Mouse (Mus musculus) lung, postnatal 0 days (tissue): ENCODE measurements around the gene Mrps7. TPM values are rescaled to one million over a fixed set of nuclear protein-coding genes. Genes with fewer than 3 reads are reported as not detected.

Source experiments
- ATAC-seq: fragments of 200-750 bp; cut with Nextera tagmentation; 2 replicates; pipeline ENCODE4 v1.8.0; 2017; ENCODE audit warnings: moderate library complexity
- DNase-seq: peaks from one replicate; pipeline ENCODE4 v3.0.0-alpha.2; 2016; ENCODE audit warnings: low spot score
- H3K27ac ChIP-seq: fragments of 300-500 bp; sonication (generic); 2 replicates; pipeline ENCODE4 v1.5.1; 2014; ENCODE audit warnings: antibody characterized with exemption, mild to moderate bottlenecking, low read length, mixed read lengths
- H3K27me3 ChIP-seq: fragments of 300-500 bp; sonication (generic); replicated peaks from 2 replicates; pipeline ENCODE4 v1.6.1; 2014; ENCODE audit warnings: low read length, mixed read lengths; ENCODE audit not compliant: insufficient read depth
- H3K36me3 ChIP-seq: fragments of 300-500 bp; sonication (generic); 2 replicates; pipeline ENCODE4 v1.6.1; 2014; ENCODE audit warnings: low read length, mixed read lengths; ENCODE audit not compliant: insufficient read depth
- H3K4me1 ChIP-seq: fragments of 300-500 bp; sonication (generic); 2 replicates; pipeline ENCODE4 v1.6.1; 2014; ENCODE audit warnings: antibody characterized with exemption, low read depth, low read length, mixed read lengths; ENCODE audit not compliant: insufficient read depth
- H3K4me2 ChIP-seq: fragments of 300-500 bp; sonication (generic); replicated peaks from 2 replicates; pipeline ENCODE4 v1.6.1; 2014; ENCODE audit warnings: low read depth, mild to moderate bottlenecking, low read length, moderate library complexity, mixed read lengths
- H3K4me3 ChIP-seq: fragments of 300-500 bp; sonication (generic); 2 replicates; pipeline ENCODE4 v1.5.1; 2014; ENCODE audit warnings: low read depth, low read length
- H3K9ac ChIP-seq: fragments of 300-500 bp; sonication (generic); replicated peaks from 2 replicates; pipeline ENCODE4 v1.6.1; 2014; ENCODE audit warnings: low read depth, mild to moderate bottlenecking
- H3K9me3 ChIP-seq: fragments of 300-500 bp; sonication (generic); 2 replicates; pipeline ENCODE4 v1.6.1; 2016; ENCODE audit warnings: low read length, mixed read lengths
- CTCF ChIP-seq: IDR thresholded peaks from 2 replicates; pipeline ENCODE4 v1.5.1; 2016; ENCODE audit warnings: antibody characterized with exemption, mild to moderate bottlenecking
- EP300 ChIP-seq: IDR thresholded peaks from 2 replicates; pipeline ENCODE4 v1.6.1; 2016; ENCODE audit warnings: antibody characterized with exemption, mild to moderate bottlenecking, control low read depth
- WGBS: fragments of 180-500 bp; shearing (Covaris S2); extraction: QIAGEN DNeasy Blood & Tissue Kit; methylation state at CpG from one replicate; pipeline ENCODE4 v1.1.7; 2014; 5-methylcytosine and 5-hydroxymethylcytosine counted together
- polyA plus RNA-seq: library from polyadenylated mRNA; unstranded; fragments of >200 nt; fragmentation: Nextera tagmentation; extraction: Ambion mirVana; gene quantifications from 2 replicates; pipeline ENCODE4 v1.2.1, GENCODE M21; 2015

Gene Mrps7
- polyA plus RNA-seq, 1 experiment from 2014 or later: 47.4 TPM

DNA sequence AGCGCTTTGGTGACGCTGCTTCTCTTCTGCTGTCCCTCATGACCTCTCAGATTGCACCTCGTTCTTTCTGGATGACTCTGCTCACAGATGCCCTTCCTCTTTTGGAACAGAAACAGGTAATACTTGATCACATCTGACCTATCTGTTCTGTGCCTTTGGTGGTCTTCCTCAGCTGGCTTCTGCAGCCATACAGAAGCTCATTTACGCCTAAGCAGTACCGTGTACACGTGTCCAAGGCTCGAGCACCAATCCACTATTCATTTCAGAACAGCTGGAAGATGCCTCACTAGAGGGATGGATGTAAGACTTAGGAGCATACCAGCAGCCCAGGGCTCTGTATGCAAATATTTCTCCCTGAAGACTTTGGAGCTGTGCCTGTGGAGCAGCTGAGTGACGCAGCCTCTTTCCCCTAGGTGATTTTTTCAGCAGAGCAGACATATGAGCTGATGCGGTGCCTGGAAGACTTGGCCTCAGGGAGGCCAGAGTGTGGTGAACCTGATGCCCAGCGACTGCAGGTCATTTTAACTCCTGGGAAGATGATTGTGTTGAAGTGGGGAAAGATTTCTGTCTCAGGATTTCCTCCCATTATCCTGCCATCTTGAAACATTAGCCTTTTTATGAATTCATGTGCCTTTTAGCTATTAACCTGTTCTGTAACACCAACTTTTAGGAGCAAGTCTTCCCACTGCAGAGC lies 20.7 kb upstream of the Mrps7 start:
- DNase-seq (no peak), ATAC-seq (no peak)
- H3K4me2 ChIP-seq: no peak overlapping the region
- no peaks in the 10 kb centered on the region for H3K4me1 ChIP-seq
- H3K27me3 ChIP-seq: no peaks in the 10 kb centered on the region
- WGBS: 76% methylated on average over 10 of the region's 10 CpGs
- H3K27ac ChIP-seq: no peak overlapping the region
- H3K9ac ChIP-seq: no peak overlapping the region
- no peaks in the 10 kb centered on the region for H3K9me3 ChIP-seq
- peaks cover 40% of the 10 kb centered on the region for H3K36me3 ChIP-seq
- H3K4me3 ChIP-seq: no peak overlapping the region
- TF ChIP-seq EP300 (no peak), CTCF (no peak)

GRCm38 (mm10) chr11:115584376-115585073 lies 19.2 kb upstream of the Mrps7 start:
- H3K27me3 ChIP-seq: no peaks in the 10 kb centered on the region
- H3K4me3 ChIP-seq: no peak overlapping the region
- H3K4me1 ChIP-seq: no peaks in the 10 kb centered on the region
- no peak for DNase-seq
- WGBS: 78% methylated on average over 10 of the region's 10 CpGs
- no peak overlapping the region for H3K9ac ChIP-seq
- no peak for TF ChIP-seq EP300
- no peak for TF ChIP-seq CTCF
- H3K36me3 ChIP-seq: peaks cover 42% of the 10 kb centered on the region
- H3K9me3 ChIP-seq: no peaks in the 10 kb centered on the region
- no peak overlapping the region for H3K27ac ChIP-seq
- ATAC-seq: no peak
- no peak overlapping the region for H3K4me2 ChIP-seq

DNA sequence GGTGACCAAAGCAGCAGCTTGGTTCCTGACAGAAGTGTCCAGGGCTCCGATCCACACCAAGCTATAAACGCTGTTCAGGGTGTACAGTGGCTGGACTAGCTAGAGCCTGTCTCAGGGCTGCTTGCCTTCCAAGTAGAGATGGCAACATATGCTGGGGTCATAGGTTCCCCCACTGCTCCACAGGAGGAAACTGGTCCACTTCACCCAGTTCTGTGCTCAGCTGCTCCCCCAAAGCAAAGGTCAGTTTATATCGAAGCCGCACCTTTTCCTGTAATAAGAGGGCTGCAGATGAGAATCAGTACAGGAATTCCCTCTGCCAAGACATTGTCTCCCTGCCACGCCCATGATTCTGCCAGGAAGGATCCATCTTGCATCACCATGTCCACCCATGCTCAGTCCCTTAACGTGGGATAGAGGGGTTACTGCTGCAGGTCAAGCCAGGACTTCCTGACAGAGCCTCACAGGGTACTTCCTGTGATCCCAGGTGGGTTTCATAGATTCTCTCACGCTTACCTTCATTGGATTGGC lies 18.1 kb upstream of the Mrps7 start:
- H3K27ac ChIP-seq: 0 out of 2 replicates have a peak overlapping the region, but pooled peaks have one; percentile 5
- 79% methylated on average over 7 of the region's 7 CpGs for WGBS
- no peak overlapping the region for H3K9ac ChIP-seq
- peak; percentile 29; the same call in 1 of the 2 replicates for TF ChIP-seq EP300
- no peak for TF ChIP-seq CTCF
- H3K36me3 ChIP-seq: peaks cover 51% of the 10 kb centered on the region
- no peaks in the 10 kb centered on the region for H3K9me3 ChIP-seq
- no peaks in the 10 kb centered on the region for H3K27me3 ChIP-seq
- no peaks in the 10 kb centered on the region for H3K4me1 ChIP-seq
- no peak for DNase-seq
- no peak overlapping the region for H3K4me2 ChIP-seq
- ATAC-seq: peak; percentile 14; the same call in 1 of the 2 replicates
- no peak overlapping the region for H3K4me3 ChIP-seq

- 86% methylated on average over 9 of the region's 9 CpGs for WGBS
- peaks cover 57% of the 10 kb centered on the region for H3K36me3 ChIP-seq
- DNase-seq (no peak), ATAC-seq (no peak)
- no peak overlapping the region for H3K4me2 ChIP-seq
- H3K4me3 ChIP-seq: no peak overlapping the region
- no peak overlapping the region for H3K27ac ChIP-seq
- no peak for TF ChIP-seq CTCF
- TF ChIP-seq EP300: no peak
- no peaks in the 10 kb centered on the region for H3K9me3 ChIP-seq
- no peaks in the 10 kb centered on the region for H3K4me1 ChIP-seq
- H3K9ac ChIP-seq: no peak overlapping the region
- H3K27me3 ChIP-seq: no peaks in the 10 kb centered on the region
Observed at GRCm38 (mm10) chr11:115586403-115586802, 17.3 kb upstream of the Mrps7 start.

DNA sequence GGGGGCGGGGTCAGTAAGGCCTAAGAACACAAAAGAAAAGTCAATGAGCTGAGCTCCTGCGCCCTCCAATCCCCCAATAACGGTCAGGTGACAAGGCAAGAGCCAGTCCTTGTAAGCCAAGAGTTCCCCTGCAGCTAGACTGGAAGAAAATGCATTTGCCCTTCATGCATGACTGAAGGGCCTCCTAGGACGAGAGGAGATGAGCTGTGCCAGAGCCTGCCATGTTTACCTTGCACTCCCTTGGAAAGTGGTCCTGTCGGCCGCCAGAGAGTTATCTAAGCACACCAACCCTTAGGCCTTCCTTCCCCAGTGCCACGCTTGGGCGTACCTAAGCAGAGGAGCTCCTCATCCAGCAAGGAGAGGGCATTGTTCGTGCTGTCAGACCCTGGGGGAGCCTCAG lies 15.7 kb upstream of the Mrps7 start:
- no peak for TF ChIP-seq CTCF
- TF ChIP-seq EP300: no peak
- Histone ChIP-seq H3K27me3 (no peaks in the 10 kb centered on the region), H3K4me3 (no peak overlapping the region), H3K9me3 (no peaks in the 10 kb centered on the region), H3K9ac (no peak overlapping the region), H3K4me1 (no peaks in the 10 kb centered on the region), H3K4me2 (no peak overlapping the region), H3K27ac (no peak overlapping the region), H3K36me3 (peaks cover 55% of the 10 kb centered on the region)
- no peak for ATAC-seq
- DNase-seq: no peak
- WGBS: 76% methylated on average over 9 of the region's 9 CpGs

DNA sequence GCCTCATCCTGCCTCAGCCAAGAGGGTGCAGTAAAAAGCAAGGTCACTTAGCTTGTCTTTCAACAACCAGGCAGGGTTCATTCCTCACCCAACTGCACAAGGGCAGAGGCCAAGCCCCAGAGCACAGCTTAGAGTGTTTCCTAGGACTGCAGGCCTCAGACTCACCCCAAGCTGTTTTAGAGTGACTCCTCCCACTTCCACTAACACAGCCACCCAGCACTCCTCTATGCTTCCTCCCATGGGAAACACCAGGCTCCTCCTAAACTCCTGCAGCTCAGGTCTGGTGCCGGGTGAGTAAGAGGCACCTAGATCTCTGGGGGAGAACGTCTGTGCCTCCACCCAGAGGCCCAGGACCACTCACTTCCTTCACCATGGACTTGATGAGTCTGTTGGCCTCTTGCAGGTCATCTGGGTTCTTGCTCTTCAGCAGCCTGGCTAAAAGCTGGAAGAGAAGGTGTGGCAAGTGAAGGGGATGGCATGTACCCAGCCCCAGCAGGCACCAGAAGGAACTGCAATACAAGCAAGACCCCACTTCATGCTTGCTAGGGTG lies 13.1 kb upstream of the Mrps7 start:
- Histone ChIP-seq H3K4me2 (no peak overlapping the region), H3K4me1 (no peaks in the 10 kb centered on the region), H3K36me3 (peaks cover 45% of the 10 kb centered on the region), H3K9ac (no peak overlapping the region), H3K9me3 (no peaks in the 10 kb centered on the region), H3K27me3 (no peaks in the 10 kb centered on the region), H3K27ac (no peak overlapping the region), H3K4me3 (no peak overlapping the region)
- ATAC-seq (no peak), DNase-seq (no peak)
- 84% methylated on average over 2 of the region's 2 CpGs for WGBS
- TF ChIP-seq CTCF: no peak
- TF ChIP-seq EP300: no peak
